ENCODE assay signal across 25 mouse cellular contexts in genomic region chr11:58081716-58082115, GRCm38 (mm10). TPM values are rescaled to one million over a fixed set of nuclear protein-coding genes. Genes with fewer than 3 reads are reported as not detected.
"Had no signal": no experiment of that assay in that cellular context is flagged by ENCODE, and none has a peak within 500 bp of the region (broad histone marks: within the 10 kb centered on the region; RNA-seq: fewer than 3 reads in every experiment).

No protein-coding gene starts in this region.

- H3K4me3 ChIP-seq: limb, embryonic 12.5 days; limb, embryonic 15.5 days; megakaryocyte, embryonic 14.5 days; midbrain, embryonic 10.5 days; midbrain, embryonic 15.5 days; neural tube, embryonic 12.5 days; neural tube, embryonic 15.5 days had no signal

- H3K4me1 ChIP-seq: limb, embryonic 12.5 days; limb, embryonic 15.5 days; midbrain, embryonic 10.5 days; midbrain, embryonic 15.5 days; neural tube, embryonic 12.5 days; neural tube, embryonic 15.5 days had no signal

- H3K9ac ChIP-seq: limb, embryonic 12.5 days; limb, embryonic 15.5 days; liver, embryonic 14.5 days; liver, postnatal 0 days; lung, embryonic 14.5 days; midbrain, embryonic 15.5 days; neural tube, embryonic 12.5 days; neural tube, embryonic 15.5 days had no signal

- ATAC-seq: liver, postnatal 0 days; lung, postnatal 0 days; midbrain, embryonic 15.5 days had no signal

- H3K4me2 ChIP-seq: limb, embryonic 12.5 days; limb, embryonic 15.5 days; liver, embryonic 11.5 days; lung, embryonic 14.5 days; midbrain, embryonic 15.5 days; neural tube, embryonic 12.5 days; neural tube, embryonic 15.5 days had no signal

- H3K27ac ChIP-seq: limb, embryonic 12.5 days; limb, embryonic 15.5 days; liver, embryonic 14.5 days; midbrain, embryonic 10.5 days; midbrain, embryonic 15.5 days; neural tube, embryonic 12.5 days; neural tube, embryonic 15.5 days; stomach, postnatal 0 days had no signal

- H3K36me3 ChIP-seq: limb, embryonic 12.5 days; limb, embryonic 15.5 days; midbrain, embryonic 10.5 days; midbrain, embryonic 15.5 days; neural tube, embryonic 12.5 days; neural tube, embryonic 15.5 days had no signal

- H3K9me3 ChIP-seq: limb, embryonic 15.5 days; midbrain, embryonic 10.5 days; midbrain, embryonic 15.5 days; neural tube, embryonic 12.5 days; neural tube, embryonic 15.5 days had no signal

- H3K27me3 ChIP-seq: limb, embryonic 12.5 days; limb, embryonic 15.5 days; midbrain, embryonic 15.5 days; neural tube, embryonic 12.5 days; neural tube, embryonic 15.5 days had no signal

- DNase-seq: kidney, postnatal 14 days; kidney, postnatal 4 days; left cerebral cortex, postnatal 4 days; liver, postnatal 0 days; lung, embryonic 14.5 days; lung, postnatal 36 days; right cerebral cortex, adult 18-20 months; right cerebral cortex, postnatal 14 days; right cerebral cortex, postnatal 4 days; thymus, adult 2 months; thymus, postnatal 14 days; thymus, postnatal 4 days had no signal

RNA-seq across cellular contexts. Expression of gene Gm12248, which starts 11.2 kb away (rescaled TPM):
- polyA plus RNA-seq: kidney, embryonic 16.5 days; limb, embryonic 12.5 days; limb, embryonic 15.5 days; liver, embryonic 11.5 days; liver, embryonic 14.5 days; liver, postnatal 0 days; lung, embryonic 14.5 days; midbrain, embryonic 10.5 days; neural tube, embryonic 12.5 days; neural tube, embryonic 15.5 days; stomach, embryonic 14.5 days; stomach, postnatal 0 days had no signal
